Mouse (Mus musculus) kidney, embryonic 16.5 days (tissue): ENCODE measurements around the gene AC124502.3. TPM values are rescaled to one million over a fixed set of nuclear protein-coding genes. Genes with fewer than 3 reads are reported as not detected.

Experiments used
- polyA plus RNA-seq: library from polyadenylated mRNA; unstranded; fragments of >200 nt; fragmentation: Nextera tagmentation; extraction: Ambion mirVana; gene quantifications from 2 replicates; pipeline ENCODE4 v1.2.1, GENCODE M21; 2015

AC124502.3 gene
- polyA plus RNA-seq, 1 experiment from 2014 or later, result 1.9 TPM

Other genes with a start within 250 kb of the AC124502.3 start
- 66.0 and 82.7 TPM in 2 replicates for gene Rbm4, start 245.0 kb upstream of the AC124502.3 start, polyA plus RNA-seq
- gene Gm21992, start 227.3 kb upstream of the AC124502.3 start, polyA plus RNA-seq, result 30.4 and 41.6 TPM in 2 replicates
- 104 and 108 TPM in 2 replicates for gene Rbm14, start 227.3 kb upstream of the AC124502.3 start, polyA plus RNA-seq
- 73.0 and 82.1 TPM in 2 replicates for gene Ccs, start 199.6 kb upstream of the AC124502.3 start, polyA plus RNA-seq
- not detected in 2 replicates for gene Ccdc87, start 199.5 kb upstream of the AC124502.3 start, polyA plus RNA-seq
- gene Ctsf, start 183.8 kb upstream of the AC124502.3 start, polyA plus RNA-seq, result 66.6 and 76.7 TPM in 2 replicates
- gene Actn3, start 161.0 kb upstream of the AC124502.3 start, polyA plus RNA-seq, result 9.4 and 11.0 TPM in 2 replicates
- 14.2 and 15.3 TPM in 2 replicates for gene Zdhhc24, start 160.2 kb upstream of the AC124502.3 start, polyA plus RNA-seq
- gene Bbs1, start 132.3 kb upstream of the AC124502.3 start, polyA plus RNA-seq, result 6.5 and 7.2 TPM in 2 replicates
- gene Dpp3, start 110.6 kb upstream of the AC124502.3 start, polyA plus RNA-seq, result 113 and 124 TPM in 2 replicates
- 2.4 and 3.8 TPM in 2 replicates for gene Peli3, start 95.8 kb upstream of the AC124502.3 start, polyA plus RNA-seq
- gene Mrpl11, start 76.7 kb upstream of the AC124502.3 start, polyA plus RNA-seq, result 102 and 106 TPM in 2 replicates
- gene Npas4, start 48.6 kb upstream of the AC124502.3 start, polyA plus RNA-seq, result not detected in 2 replicates
- gene Slc29a2, start 15.0 kb upstream of the AC124502.3 start, polyA plus RNA-seq, result 6.4 and 7.1 TPM in 2 replicates
- 60.2 and 65.1 TPM in 2 replicates for gene B4gat1, start 65 bp upstream of the AC124502.3 start, polyA plus RNA-seq
- gene Brms1, start 2.5 kb downstream of the AC124502.3 start, polyA plus RNA-seq, result 53.1 and 53.4 TPM in 2 replicates
- gene Rin1, start 11.6 kb downstream of the AC124502.3 start, polyA plus RNA-seq, result 3.6 and 4.8 TPM in 2 replicates
- 59.3 and 64.5 TPM in 2 replicates for gene Cd248, start 29.2 kb downstream of the AC124502.3 start, polyA plus RNA-seq
- 1.6 and 1.8 TPM in 2 replicates for gene Tmem151a, start 46.6 kb downstream of the AC124502.3 start, polyA plus RNA-seq
- 122 and 127 TPM in 2 replicates for gene Yif1a, start 49.6 kb downstream of the AC124502.3 start, polyA plus RNA-seq
- 10.8 and 14.0 TPM in 2 replicates for gene Cnih2, start 59.6 kb downstream of the AC124502.3 start, polyA plus RNA-seq
- 306 and 315 TPM in 2 replicates for gene Rab1b, start 68.2 kb downstream of the AC124502.3 start, polyA plus RNA-seq
- 25.1 and 27.4 TPM in 2 replicates for gene Klc2, start 79.7 kb downstream of the AC124502.3 start, polyA plus RNA-seq
- 23.8 and 27.7 TPM in 2 replicates for gene Pacs1, start 234.2 kb downstream of the AC124502.3 start, polyA plus RNA-seq